Mouse (Mus musculus): ENCODE measurements at regions not wholly inside any gene's neighbourhood (a gene's known extent, or its start where the extent isn't known, plus 50 kb on each side); places are given as distances from the start of the nearest gene placed in this dataset.
"Not testable (repeated sequence)": the region's sequence is repeated elsewhere in the genome, so short reads cannot be mapped to it uniquely, and the experiment has no call there.

DNA sequence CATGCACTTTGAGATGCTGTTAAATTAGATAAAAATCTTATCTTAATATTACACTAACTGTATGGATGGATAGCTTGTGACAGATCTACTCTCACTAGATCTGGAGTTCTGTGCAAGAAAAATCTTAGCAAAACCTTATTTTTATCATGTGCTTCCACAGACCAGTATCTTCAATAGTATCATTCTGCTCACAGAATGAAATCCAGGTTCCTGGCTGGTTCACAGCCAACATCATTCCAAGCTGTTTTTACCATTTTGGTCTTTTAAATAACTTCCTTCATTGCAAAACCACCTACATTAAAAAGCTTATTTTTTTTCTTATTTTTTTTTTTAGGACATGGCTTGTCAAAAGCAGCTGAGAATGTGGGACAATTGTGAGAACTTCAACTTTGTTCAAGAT lies 276.1 kb upstream of the Tbc1d2b start:
- DNase-seq (ENCODE audit: extremely low read depth): no peak
- H3K9me3 ChIP-seq (replicated peaks; ENCODE audit: low read length): no peaks in the 10 kb centered on the region
- H3K36me3 ChIP-seq (replicated peaks in 1 of 2; ENCODE audit: control insufficient read depth in 1 of 2, insufficient read depth in 1 of 2, low read length in 1 of 2): no peaks in the 10 kb centered on the region
- dilution Hi-C loops (cut with MboI; ENCODE audit: extremely low pct_ligation_motif_present, extremely low pct_unique_long_range_greater_than_20kb, low sequenced_read_pairs): no loop called here
- H3K9ac ChIP-seq (ENCODE audit: insufficient read depth, low read depth): no peak overlapping the region
- H3K27me3 ChIP-seq (replicated peaks): no peaks in the 10 kb centered on the region
- H3K4me2 ChIP-seq (ENCODE audit: insufficient read depth, low read depth, poor library complexity, severe bottlenecking): no peak overlapping the region
- no peaks in the 10 kb centered on the region for H3K79me2 ChIP-seq (replicated peaks; ENCODE audit: control insufficient read depth, extremely low read depth, insufficient read depth, poor library complexity, severe bottlenecking)
- H3K27ac ChIP-seq (ENCODE audit: insufficient read depth, low read depth): no peak overlapping the region
- no peaks in the 10 kb centered on the region for H3K4me1 ChIP-seq (ENCODE audit: control insufficient read depth in 1 of 2, insufficient read depth in 2 of 2)
- in situ Hi-C loops (cut with MboI; ENCODE audit: low pct_ligation_motif_present, low pct_unique_long_range_greater_than_20kb, low sequenced_read_pairs): no loop called here
- TF ChIP-seq TCF12 (IDR thresholded peaks at IDR 0.05; ENCODE audit: low read depth, low read length) (no peak), MYC (IDR thresholded peaks at IDR 0.05; ENCODE audit: low read depth, low read length) (no peak), PAX5 (IDR thresholded peaks at IDR 0.05; ENCODE audit: low read length) (no peak), JUN (IDR thresholded peaks at IDR 0.05; ENCODE audit: insufficient read depth, low read depth, low read length) (no peak)
- no peak overlapping the region for H3K4me3 ChIP-seq (replicated peaks in 1 of 3; ENCODE audit: low read depth in 2 of 3, low read length in 2 of 3, poor library complexity in 1 of 3)

DNA sequence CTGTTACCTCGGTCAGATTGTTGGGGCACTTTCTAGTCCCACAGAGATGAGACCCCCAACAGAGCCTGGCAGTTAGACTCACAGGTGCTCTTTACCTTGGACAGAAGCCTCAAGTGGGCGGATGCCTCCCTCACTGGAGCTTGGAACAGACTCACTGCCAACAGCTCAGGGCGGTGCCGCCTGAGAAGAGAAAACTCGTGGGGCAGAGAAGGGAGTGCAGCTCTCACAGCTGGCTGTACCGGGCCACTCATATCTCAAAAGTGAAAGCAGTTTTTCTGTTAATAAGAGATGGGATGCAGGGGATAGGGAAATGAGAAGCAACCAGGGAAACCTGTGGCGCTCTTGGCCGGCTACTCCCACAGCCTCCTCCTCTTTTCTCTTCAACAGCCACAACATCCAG lies 267.1 kb upstream of the Tbc1d2b start:
- H3K9me3 ChIP-seq (replicated peaks; ENCODE audit: low read length); DNase-seq (ENCODE audit: extremely low read depth); H3K36me3 ChIP-seq (replicated peaks in 1 of 2; ENCODE audit: control insufficient read depth in 1 of 2, insufficient read depth in 1 of 2, low read length in 1 of 2); H3K27me3 ChIP-seq (replicated peaks); H3K4me1 ChIP-seq (ENCODE audit: control insufficient read depth in 1 of 2, insufficient read depth in 2 of 2); H3K4me3 ChIP-seq (replicated peaks in 1 of 3; ENCODE audit: low read depth in 2 of 3, low read length in 2 of 3, poor library complexity in 1 of 3); H3K27ac ChIP-seq (ENCODE audit: insufficient read depth, low read depth); dilution Hi-C loops (cut with MboI; ENCODE audit: extremely low pct_ligation_motif_present, extremely low pct_unique_long_range_greater_than_20kb, low sequenced_read_pairs); H3K79me2 ChIP-seq (replicated peaks; ENCODE audit: control insufficient read depth, extremely low read depth, insufficient read depth, poor library complexity, severe bottlenecking); in situ Hi-C loops (cut with MboI; ENCODE audit: low pct_ligation_motif_present, low pct_unique_long_range_greater_than_20kb, low sequenced_read_pairs); H3K9ac ChIP-seq (ENCODE audit: insufficient read depth, low read depth): not testable (repeated sequence)
- H3K4me2 ChIP-seq (ENCODE audit: insufficient read depth, low read depth, poor library complexity, severe bottlenecking): peak overlapping the region; percentile 77

DNA sequence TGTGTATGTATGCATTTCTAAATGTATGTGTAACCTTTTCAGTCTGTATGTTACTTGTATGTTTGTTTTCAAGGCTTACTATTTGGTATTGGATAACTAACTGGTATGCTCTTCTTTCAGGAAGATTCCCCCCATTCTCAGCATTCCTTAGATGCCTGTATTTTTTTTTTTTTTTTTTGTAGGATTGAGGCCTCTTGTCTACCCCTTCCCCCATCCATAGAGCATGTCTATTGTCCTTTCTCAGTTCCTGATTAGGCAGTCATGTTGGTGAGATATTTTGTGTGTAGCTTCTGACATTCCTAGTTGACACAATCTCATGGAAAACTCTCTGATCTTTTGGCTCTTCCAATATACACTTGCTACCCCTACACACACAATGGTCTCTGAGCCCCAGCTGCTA lies 262.8 kb upstream of the Tbc1d2b start:
- no peak for DNase-seq (ENCODE audit: extremely low read depth)
- no peaks in the 10 kb centered on the region for H3K27me3 ChIP-seq (replicated peaks)
- in situ Hi-C loops (cut with MboI; ENCODE audit: low pct_ligation_motif_present, low pct_unique_long_range_greater_than_20kb, low sequenced_read_pairs): no loop called here
- no peaks in the 10 kb centered on the region for H3K4me1 ChIP-seq (ENCODE audit: control insufficient read depth in 1 of 2, insufficient read depth in 2 of 2)
- no peaks in the 10 kb centered on the region for H3K79me2 ChIP-seq (replicated peaks; ENCODE audit: control insufficient read depth, extremely low read depth, insufficient read depth, poor library complexity, severe bottlenecking)
- no peak overlapping the region for H3K27ac ChIP-seq (ENCODE audit: insufficient read depth, low read depth)
- no peaks in the 10 kb centered on the region for H3K9me3 ChIP-seq (replicated peaks; ENCODE audit: low read length)
- H3K4me3 ChIP-seq (replicated peaks in 1 of 3; ENCODE audit: low read depth in 2 of 3, low read length in 2 of 3, poor library complexity in 1 of 3): no peak overlapping the region
- TF ChIP-seq ZKSCAN1 (IDR thresholded peaks at IDR 0.05; ENCODE audit: borderline replicate concordance, low read depth, low read length) (no peak), MYC (IDR thresholded peaks at IDR 0.05; ENCODE audit: low read depth, low read length) (no peak), MAFK (IDR thresholded peaks at IDR 0.05; ENCODE audit: insufficient replicate concordance, low read length) (no peak), ELF1 (IDR thresholded peaks at IDR 0.05; ENCODE audit: low read depth, low read length) (no peak), IRF4 (IDR thresholded peaks at IDR 0.05; ENCODE audit: low read depth, low read length) (no peak), CHD2 (IDR thresholded peaks at IDR 0.05; ENCODE audit: low read length) (no peak), RCOR1 (conservative IDR thresholded peaks at IDR 0.05; ENCODE audit: low read depth, low read length) (no peak), MAX (IDR thresholded peaks at IDR 0.05; ENCODE audit: low read length) (no peak), POLR2A (IDR thresholded peaks at IDR 0.05; ENCODE audit: low read depth, low read length) (no peak), NRF1 (IDR thresholded peaks at IDR 0.05; ENCODE audit: low read depth, low read length) (no peak), JUND (conservative IDR thresholded peaks at IDR 0.05; ENCODE audit: low read depth, low read length) (no peak), MEF2A (IDR thresholded peaks at IDR 0.05; ENCODE audit: borderline replicate concordance, low read depth, low read length) (no peak), TBP (conservative IDR thresholded peaks at IDR 0.05; ENCODE audit: low read depth, low read length) (no peak), TCF12 (IDR thresholded peaks at IDR 0.05; ENCODE audit: low read depth, low read length) (no peak), PAX5 (IDR thresholded peaks at IDR 0.05; ENCODE audit: low read length) (no peak), POLR2AphosphoS2 (IDR thresholded peaks at IDR 0.05; ENCODE audit: low read depth, low read length) (no peak)
- dilution Hi-C loops (cut with MboI; ENCODE audit: extremely low pct_ligation_motif_present, extremely low pct_unique_long_range_greater_than_20kb, low sequenced_read_pairs): no loop called here
- no peak overlapping the region for H3K4me2 ChIP-seq (ENCODE audit: insufficient read depth, low read depth, poor library complexity, severe bottlenecking)
- H3K36me3 ChIP-seq (replicated peaks in 1 of 2; ENCODE audit: control insufficient read depth in 1 of 2, insufficient read depth in 1 of 2, low read length in 1 of 2): no peaks in the 10 kb centered on the region
- H3K9ac ChIP-seq (ENCODE audit: insufficient read depth, low read depth): no peak overlapping the region
